Mouse (Mus musculus): Measurements from ENCODE around the gene Smcr8.

Smcr8 gene

GRCm38 (mm10) chr11:60776829-60777740, at the start of gene Smcr8, which contains the start of gene Top3a:
TSS of gene Smcr8 (plus strand) at chr11:60777524.
TSS of gene Top3a (minus strand) at chr11:60777365.
- peak; percentile 74 to 80 for DNase-seq (ENCODE audit: low spot score in 2 of 2)

- peak; percentile 87 to 88 for DNase-seq (ENCODE audit: low spot score in 2 of 2)
Observed at GRCm38 (mm10) chr11:60728260-60728761, 49.0 kb upstream of the Smcr8 start, which contains the start of gene Mief2. TSS of gene Mief2 (plus strand) at chr11:60728398.

GRCm38 (mm10) chr11:60729217-60729641, 48.1 kb upstream of the Smcr8 start:
- no peak for DNase-seq (ENCODE audit: low spot score in 2 of 2)

- no peak for DNase-seq (ENCODE audit: low spot score in 2 of 2)
Observed at GRCm38 (mm10) chr11:60730169-60730568, 47.2 kb upstream of the Smcr8 start.

DNA sequence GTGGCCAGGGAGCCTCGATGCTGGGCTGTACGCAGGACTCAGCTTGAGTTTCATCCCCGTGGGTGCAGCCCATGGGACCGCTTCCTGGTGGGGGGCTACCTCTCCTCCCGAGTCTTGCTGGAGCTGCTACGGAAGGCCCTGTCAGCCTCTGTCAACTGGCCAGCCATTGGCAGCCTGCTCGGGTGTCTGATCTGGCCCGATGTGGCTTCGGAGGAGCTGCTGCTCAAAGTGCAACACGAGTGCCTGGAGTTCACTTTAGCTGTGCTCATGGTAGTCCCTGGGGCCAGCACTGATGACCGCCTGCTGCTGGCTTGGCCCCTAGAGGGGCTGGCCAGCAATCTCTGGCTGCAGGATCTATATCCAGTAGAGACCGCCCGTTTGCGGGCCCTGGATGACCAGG, 46.1 kb upstream of the Smcr8 start:
- DNase-seq (ENCODE audit: low spot score in 2 of 2) = no peak

DNA sequence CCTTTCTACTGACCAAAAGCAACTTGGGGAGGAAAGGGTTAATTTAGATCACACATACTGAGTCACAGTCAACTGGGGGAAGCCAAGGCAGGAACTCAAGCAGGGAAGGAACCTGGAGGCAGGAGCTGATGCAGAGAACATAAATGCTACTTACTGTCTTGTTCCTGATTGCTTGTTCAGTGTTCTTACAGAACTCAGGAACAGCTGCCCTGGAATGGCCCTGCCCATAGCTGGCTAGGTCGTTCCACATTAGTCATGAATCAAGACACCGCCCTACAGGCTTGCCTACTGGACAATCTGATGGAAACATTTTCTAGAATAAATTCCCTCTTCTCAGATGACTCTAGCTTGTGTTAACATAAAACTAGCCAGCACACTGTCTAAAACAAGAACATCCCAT, 43.1 kb upstream of the Smcr8 start:
- DNase-seq (ENCODE audit: low spot score in 2 of 2) = no peak

DNA sequence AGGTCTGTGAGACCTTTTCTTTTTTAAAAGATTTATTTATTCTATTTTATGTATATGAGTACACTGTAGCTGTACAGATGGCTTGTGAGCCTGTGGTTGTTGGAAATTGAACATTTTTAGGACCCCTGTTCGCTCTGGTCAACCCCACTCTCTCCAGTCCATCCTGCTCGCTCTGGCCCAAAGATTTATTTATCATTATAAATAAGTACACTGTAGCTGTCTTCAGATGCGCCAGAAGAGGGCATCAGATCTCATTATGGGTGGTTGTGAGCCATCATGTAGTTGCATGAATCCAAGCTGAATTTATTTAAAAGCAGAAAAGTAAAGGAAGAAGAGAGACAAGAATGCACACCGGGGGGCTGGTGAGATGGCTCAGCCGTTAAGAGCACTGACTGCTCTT, 42.1 kb upstream of the Smcr8 start:
- DNase-seq (ENCODE audit: low spot score in 2 of 2) = no peak

DNA sequence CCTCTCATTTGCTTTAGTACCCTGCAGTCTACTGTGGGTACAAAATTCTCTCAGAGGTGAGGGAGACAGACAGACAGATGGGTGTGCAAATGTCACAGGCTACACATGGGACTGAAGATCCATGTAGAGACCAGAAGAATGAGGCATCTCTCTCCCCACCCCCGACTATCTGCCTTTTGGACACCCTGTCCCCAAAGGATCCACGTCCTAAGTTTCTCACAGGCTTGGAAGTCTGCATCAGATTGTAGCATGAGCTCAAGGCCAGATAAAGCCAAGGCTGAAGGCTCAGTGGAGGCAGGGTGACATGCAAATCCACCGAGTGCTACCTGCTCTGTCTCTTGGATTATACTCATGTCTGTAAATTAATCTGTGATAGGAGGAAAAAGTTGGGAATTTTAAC, 40.8 kb upstream of the Smcr8 start:
- no peak for DNase-seq (ENCODE audit: low spot score in 2 of 2)

DNA sequence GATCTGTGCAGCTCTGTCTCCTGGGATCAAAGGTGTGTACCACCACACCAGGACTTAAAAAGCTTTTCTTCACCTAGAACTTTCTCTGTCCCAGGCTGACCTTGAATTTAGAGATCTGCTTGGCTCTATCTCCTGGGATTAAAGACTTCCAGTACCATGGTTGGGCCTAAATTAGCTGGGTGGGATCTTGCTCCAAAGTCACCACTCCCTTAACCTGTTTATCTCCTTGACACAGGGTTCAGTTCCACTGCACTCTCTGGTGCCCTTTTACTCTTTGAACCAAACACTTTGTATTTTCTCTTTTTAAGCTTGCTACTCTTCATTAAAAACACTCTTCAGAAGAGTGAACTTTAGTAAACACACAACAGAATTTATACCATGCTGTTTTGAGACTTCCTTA, 39.9 kb upstream of the Smcr8 start:
- DNase-seq (ENCODE audit: low spot score in 2 of 2) = no peak

GRCm38 (mm10) chr11:60740321-60740720, 37.0 kb upstream of the Smcr8 start:
- no peak for DNase-seq (ENCODE audit: low spot score in 2 of 2)

DNA sequence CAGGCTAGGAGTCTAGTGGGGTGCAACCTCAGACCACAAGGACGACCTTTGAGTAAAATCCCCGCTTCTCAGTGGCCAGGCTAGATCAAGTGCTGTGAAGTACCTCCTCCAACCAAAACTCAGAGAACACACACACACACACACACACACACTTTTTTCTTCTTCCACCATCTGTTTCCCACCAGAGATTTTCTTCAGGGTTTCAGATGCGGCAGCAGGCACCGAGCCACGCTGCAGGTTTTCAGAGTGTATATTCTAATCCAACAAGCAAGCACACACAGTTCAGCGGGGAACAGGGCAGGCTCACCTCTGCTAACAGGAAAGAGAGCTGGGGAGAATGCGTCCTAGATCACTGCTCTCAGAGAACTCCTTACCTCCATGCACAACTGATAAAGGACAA, 21.8 kb upstream of the Smcr8 start:
- no peak for DNase-seq (ENCODE audit: low spot score in 2 of 2)

DNA sequence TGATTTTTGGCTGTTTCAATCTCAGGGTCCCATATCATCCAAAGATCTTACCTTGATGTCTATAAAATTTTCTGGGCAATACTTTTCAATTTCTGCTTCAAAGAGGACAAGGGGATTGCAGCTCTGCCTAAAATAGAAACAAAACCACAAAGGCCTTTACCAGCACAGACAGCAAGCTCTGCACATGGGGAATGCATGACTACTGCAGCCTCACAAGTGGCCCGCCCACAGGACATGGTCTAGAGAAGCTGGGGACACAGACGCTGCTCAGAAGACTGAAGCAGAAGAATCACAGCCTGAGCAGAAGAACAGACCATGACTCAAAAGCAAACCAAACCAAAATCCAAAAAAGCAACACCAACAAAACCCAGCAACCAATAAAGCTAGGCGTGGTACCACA, 15.6 kb upstream of the Smcr8 start:
- no peak for DNase-seq (ENCODE audit: low spot score in 2 of 2)

DNA sequence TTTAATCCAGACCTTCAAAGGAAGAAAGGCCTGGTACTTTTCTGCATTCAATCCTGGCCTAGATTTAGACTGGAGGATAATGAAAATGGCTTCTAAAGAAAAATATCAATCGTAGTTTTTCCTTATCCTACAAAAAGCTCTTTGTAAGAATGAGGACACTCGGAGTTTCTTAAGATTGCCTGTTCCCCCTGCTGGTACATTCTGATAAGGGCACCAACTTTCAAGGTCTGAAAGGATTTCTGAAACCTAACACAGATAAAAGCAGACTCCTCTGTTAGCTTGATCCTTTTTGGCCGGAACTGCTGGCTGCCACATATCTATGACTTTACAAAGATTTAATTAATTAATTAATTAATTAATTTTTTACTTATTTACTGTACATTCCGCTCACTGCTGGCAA, 10.4 kb upstream of the Smcr8 start:
- no peak for DNase-seq (ENCODE audit: low spot score in 2 of 2)

DNA sequence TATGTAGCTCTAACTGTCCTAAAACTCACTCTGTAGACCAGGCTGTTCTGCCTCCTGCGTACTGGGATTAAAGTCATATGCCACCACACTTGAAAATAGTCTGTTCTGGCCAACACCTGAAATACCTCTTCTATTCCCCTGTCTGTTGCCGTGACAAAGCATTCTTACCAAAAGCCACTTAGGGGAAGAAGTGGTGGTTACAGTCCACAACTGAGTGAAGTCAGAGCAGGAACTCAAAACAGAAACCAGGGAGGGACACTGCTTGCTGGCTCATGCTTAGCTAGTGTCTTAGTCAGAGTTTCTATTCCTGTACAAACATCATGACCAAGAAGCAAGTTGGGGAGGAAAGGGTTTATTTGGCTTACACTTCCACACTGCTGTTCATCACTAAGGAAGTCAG, 8.0 kb upstream of the Smcr8 start:
- DNase-seq (ENCODE audit: low spot score in 2 of 2) = no peak

- no peak for DNase-seq (ENCODE audit: low spot score in 2 of 2)
Observed at GRCm38 (mm10) chr11:60770776-60771175, 6.5 kb upstream of the Smcr8 start.

DNA sequence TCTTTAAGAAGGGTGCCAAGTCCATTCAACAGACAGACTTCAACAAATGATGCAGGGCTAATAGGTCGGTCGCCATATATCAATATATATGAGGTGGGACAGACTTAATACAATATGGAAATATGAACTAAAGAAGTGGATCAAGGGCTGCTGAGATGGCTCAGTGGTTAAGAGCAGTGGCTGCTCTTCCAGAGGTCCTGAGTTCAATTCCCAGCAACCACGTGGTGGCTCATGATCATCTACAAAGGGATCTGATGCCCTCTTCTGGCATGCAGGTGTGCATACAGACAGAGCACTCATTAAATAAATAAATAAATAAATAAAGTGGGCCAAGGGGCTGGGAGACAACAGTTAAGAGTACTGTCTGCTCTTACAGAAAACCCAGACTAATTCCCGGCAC, 5.2 kb upstream of the Smcr8 start:
- no peak for DNase-seq (ENCODE audit: low spot score in 2 of 2)

- DNase-seq (ENCODE audit: low spot score in 2 of 2) = no peak
Observed at GRCm38 (mm10) chr11:60774158-60774689, 3.1 kb upstream of the Smcr8 start.

DNA sequence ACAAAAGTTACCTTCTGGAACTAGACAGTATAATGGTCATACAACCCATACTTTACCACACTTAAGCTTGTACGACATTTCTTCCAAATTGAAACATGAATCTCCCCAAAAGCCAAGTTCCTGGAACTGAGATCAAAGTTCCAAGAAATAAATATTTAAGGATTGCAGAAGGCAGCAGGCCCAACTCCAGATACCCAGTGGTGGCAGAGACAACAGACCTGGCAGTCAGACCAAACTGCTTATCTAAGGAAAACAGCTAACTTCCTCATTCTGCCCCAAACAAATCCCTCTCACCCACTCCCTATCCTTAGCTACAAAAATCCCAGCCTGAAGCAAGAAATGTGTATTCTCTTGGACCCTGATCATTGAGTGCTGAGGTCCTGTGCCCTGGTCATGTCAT, 2.5 kb upstream of the Smcr8 start:
- no peak for DNase-seq (ENCODE audit: low spot score in 2 of 2)

- DNase-seq (ENCODE audit: low spot score in 2 of 2) = no peak
Observed at GRCm38 (mm10) chr11:60775578-60775977, 1.7 kb upstream of the Smcr8 start.

DNA sequence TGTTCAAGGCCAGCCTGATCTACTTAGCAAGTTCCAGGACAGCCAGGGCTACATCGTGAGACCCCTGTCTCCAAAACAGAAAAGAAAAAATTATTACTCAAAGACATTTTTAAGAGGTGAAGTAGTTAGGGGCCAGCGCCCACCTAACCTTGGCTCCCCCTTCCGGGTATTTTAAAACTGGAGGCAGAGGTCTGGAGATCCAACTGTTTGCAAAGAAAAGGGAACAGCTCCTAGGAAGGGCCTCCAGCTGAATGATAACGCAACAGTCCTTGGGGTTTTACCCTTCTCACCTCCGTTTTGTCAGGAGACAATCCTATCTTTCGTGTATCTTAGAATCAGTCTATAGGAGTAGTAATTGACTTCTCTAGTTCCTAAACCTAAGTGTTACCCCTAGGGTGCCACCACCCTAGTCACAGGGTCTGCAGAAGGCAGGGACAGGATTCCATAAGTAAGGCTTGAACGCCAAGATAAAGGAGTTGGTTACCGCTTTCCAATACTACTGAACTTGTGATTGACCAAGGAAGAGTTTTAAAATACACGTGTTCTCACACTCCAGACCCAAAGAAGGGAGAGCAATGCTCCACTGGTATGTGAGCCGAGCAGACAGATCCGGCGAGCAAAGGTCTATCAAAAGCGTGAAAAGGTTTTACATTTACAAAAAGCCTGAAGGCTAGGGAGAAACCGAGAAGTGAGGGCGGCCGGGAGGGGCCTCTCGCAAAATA, 1.1 kb upstream of the Smcr8 start:
- no peak for DNase-seq (ENCODE audit: low spot score in 2 of 2)

- no peak for DNase-seq (ENCODE audit: low spot score in 2 of 2)
Observed at GRCm38 (mm10) chr11:60777801-60778370, 562 bp downstream of the Smcr8 start.

DNA sequence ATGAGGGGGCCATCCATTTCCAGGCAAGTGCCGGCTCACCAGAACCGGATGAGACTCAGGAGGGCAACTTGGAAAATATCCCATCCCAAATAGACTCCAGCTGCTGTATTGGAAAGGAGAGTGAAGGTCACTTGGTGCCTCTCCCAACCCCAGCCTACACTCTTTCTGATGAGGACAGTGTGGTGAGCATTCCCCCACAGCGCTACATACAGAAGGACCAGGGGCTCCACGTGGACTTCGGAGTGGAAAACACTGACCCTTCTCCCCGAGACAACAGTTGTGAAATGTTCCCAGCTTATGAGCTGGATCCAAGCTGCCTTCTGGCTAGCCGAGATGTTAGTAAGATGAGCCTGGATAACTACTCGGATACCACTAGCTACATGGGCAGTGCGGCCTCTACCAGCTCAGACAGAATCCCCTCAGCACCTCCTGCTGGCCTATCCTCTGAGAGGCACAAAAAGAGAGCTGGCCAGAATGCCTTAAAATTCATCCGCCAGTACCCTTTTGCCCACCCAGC, 2.4 kb downstream of the Smcr8 start:
- no peak for DNase-seq (ENCODE audit: low spot score in 2 of 2)

All from thymus, postnatal 10 days (tissue).